Mouse (Mus musculus) liver, embryonic 12.5 days (tissue): ENCODE data around the gene Afg3l1. TPM values are rescaled to one million over a fixed set of nuclear protein-coding genes. Genes with fewer than 3 reads are reported as not detected.
A peak's percentile ranks its signal among the peaks of the same experiment; 100 is the strongest.
"Not testable (repeated sequence)": the region's sequence is repeated elsewhere in the genome, so short reads cannot be mapped to it uniquely, and the experiment has no call there.

ENCODE experiments used
- ATAC-seq: fragments of 200-750 bp; cut with Nextera tagmentation; 2 replicates; pipeline ENCODE4 v1.8.0; 2017; ENCODE audit warnings: moderate number of reproducible peaks, mild to moderate bottlenecking, moderate library complexity
- H3K27ac ChIP-seq: fragments of 300-500 bp; sonication (generic); 2 replicates; pipeline ENCODE4 v1.5.1; 2016; ENCODE audit warnings: mild to moderate bottlenecking
- H3K27me3 ChIP-seq: fragments of 300-500 bp; sonication (generic); replicated peaks from 2 replicates; pipeline ENCODE4 v1.6.1; 2016; ENCODE audit warnings: mild to moderate bottlenecking, moderate library complexity
- H3K36me3 ChIP-seq: fragments of 300-500 bp; sonication (generic); 2 replicates; pipeline ENCODE4 v1.6.1; 2016; ENCODE audit warnings: mild to moderate bottlenecking, moderate library complexity
- H3K4me1 ChIP-seq: fragments of 300-500 bp; sonication (generic); 2 replicates; pipeline ENCODE4 v1.6.1; 2016
- H3K4me2 ChIP-seq: fragments of 300-500 bp; sonication (generic); 2 replicates; pipeline ENCODE4 v1.6.1; 2016; ENCODE audit warnings: mild to moderate bottlenecking, moderate library complexity
- H3K4me3 ChIP-seq: fragments of 300-500 bp; sonication (generic); 2 replicates; pipeline ENCODE4 v1.5.1; 2016; ENCODE audit warnings: mild to moderate bottlenecking, moderate library complexity
- H3K9ac ChIP-seq: fragments of 300-500 bp; sonication (generic); 2 replicates; pipeline ENCODE4 v1.6.1; 2016; ENCODE audit warnings: mild to moderate bottlenecking, moderate library complexity
- H3K9me3 ChIP-seq: fragments of 300-500 bp; sonication (generic); replicated peaks from 2 replicates; pipeline ENCODE4 v1.6.1; 2016; ENCODE audit warnings: mild to moderate bottlenecking, moderate library complexity
- WGBS: fragments of 180-500 bp; shearing (Covaris S2); methylation state at CpG from one replicate; pipeline ENCODE4 v1.1.7; 2016; ENCODE audit not compliant: insufficient replicate concordance; 5-methylcytosine and 5-hydroxymethylcytosine counted together
- polyA plus RNA-seq: library from polyadenylated mRNA; unstranded; fragments of >200 nt; fragmentation: Nextera tagmentation; extraction: Ambion mirVana; gene quantifications from 2 replicates; pipeline ENCODE4 v1.2.1, GENCODE M21; 2016

The Afg3l1 gene
- polyA plus RNA-seq, result 38.0 and 38.4 TPM in 2 replicates

DNA sequence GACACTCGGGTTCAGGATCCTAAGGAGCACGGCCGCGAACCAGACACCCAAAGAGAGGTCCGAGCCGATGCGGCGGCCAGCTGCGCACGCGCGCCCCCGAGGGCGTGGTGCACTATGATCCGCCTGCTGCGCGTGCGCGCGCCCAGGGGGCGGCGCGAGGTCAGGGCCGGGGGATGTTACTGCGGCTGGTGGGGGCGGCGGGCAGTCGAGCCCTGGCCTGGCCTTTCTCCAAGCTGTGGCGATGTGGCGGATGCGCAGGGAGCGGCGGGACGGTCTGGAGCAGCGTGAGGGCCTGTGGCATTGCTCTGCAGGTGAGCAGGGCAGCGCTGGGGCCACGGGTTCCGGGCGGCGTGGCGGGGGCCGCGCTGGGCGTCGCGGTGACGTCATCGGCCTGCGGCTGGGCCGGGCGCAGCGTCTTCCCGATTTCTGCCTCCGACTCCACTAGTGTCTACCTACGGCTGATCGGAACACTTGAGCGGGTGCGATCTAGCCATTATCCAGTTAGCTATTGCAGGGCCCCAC lies at the start of gene Afg3l1:
TSS of gene Afg3l1 (plus strand) at position 167 of the 522 bp plus-strand sequence.
- WGBS, result under 1% methylated on average over 58 of the region's 58 CpGs
- peaks cover 29% of the 10 kb centered on the region for H3K36me3 ChIP-seq
- peaks cover 29% of the 10 kb centered on the region for H3K4me1 ChIP-seq

DNA sequence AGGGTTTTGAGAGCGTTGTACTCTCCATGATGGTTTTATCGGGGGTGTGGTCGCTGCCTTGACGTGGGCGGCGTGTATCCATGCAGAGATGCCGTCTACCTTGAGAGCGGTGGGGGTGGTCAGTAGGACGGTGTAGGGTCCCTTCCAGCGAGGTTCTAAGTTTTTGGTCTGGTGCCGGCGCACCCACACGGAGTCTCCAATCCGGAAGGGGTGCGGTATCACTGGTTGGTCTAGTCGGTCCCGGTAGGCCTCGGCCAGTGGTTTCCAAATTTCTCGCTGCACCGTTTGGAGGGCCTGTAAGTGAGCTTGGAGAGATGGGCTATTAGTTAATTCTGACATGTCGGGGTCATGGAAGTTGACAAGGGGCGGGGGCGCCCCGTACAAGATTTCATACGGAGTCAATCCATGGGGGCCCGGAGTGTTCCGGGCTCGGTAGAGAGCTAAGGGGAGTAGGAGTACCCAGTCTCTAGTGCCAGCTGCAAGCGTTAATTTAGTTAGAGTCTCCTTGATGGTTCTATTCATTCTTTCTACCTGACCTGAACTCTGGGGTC lies 49.3 kb upstream of the Afg3l1 start:
- no peak for ATAC-seq
- Histone ChIP-seq H3K9me3 (peaks cover 68% of the 10 kb centered on the region), H3K36me3 (peaks cover 6% of the 10 kb centered on the region; the same call in 1 of the 2 replicates), H3K9ac (no peak overlapping the region), H3K4me3 (no peak overlapping the region), H3K4me2 (no peak overlapping the region), H3K4me1 (no peaks in the 10 kb centered on the region), H3K27me3 (no peaks in the 10 kb centered on the region), H3K27ac (no peak overlapping the region)
- WGBS, result 93% methylated on average over 29 of the region's 29 CpGs

More for the DNA sequence above, at the start of gene Afg3l1:
- Histone ChIP-seq H3K4me3 (peak within 1 kb of the TSS; percentile 80), H3K27me3 (no peaks in the 10 kb centered on the region), H3K4me2 (peak within 1 kb of the TSS; percentile 74), H3K9me3 (no peaks in the 10 kb centered on the region), H3K9ac (peak within 1 kb of the TSS; percentile 84), H3K27ac (peak within 1 kb of the TSS; percentile 88)
- peak; percentile 92 for ATAC-seq

DNA sequence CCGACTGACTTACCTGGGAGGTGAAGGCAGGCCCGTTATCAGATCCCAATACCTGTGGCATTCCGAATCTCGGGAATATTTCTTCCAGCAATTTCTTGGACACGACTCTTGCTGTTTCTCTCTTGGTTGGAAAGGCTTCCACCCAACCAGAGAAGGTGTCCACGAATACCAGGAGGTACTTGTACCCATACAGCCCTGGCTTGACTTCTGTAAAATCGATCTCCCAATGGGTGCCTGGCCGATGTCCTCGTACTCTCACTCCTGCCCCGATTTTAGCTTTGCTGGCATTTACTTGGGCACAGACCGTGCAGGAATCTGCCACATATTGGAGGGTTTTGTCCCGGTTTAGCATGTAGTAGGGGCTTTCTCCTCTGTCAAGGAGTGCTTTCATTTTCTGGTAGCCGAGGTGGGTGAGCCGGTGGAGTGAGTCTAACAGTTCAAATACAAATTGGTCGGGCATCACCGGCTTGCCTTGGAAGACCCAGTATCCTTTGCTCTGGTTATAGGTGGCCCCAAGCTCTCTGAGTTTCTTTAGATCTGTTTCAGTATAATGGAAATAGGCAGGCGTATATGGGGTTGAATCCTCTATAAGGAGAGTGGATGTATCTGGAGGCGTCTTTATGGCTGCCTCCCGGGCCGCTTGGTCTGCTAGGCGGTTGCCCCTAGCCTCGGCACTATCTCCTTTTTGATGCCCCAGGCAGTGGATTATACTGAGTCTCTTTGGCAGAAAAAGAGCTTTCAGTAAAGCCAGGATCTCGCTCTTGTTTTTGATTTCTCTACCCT lies 48.6 kb upstream of the Afg3l1 start:
- Histone ChIP-seq H3K4me1 (no peaks in the 10 kb centered on the region), H3K27ac (no peak overlapping the region), H3K4me2 (no peak overlapping the region), H3K36me3 (peaks cover 6% of the 10 kb centered on the region; the same call in 1 of the 2 replicates), H3K9ac (no peak overlapping the region), H3K9me3 (peaks cover 71% of the 10 kb centered on the region), H3K27me3 (no peaks in the 10 kb centered on the region), H3K4me3 (no peak overlapping the region)
- 83% methylated on average over 23 of the region's 23 CpGs for WGBS
- ATAC-seq, result no peak

DNA sequence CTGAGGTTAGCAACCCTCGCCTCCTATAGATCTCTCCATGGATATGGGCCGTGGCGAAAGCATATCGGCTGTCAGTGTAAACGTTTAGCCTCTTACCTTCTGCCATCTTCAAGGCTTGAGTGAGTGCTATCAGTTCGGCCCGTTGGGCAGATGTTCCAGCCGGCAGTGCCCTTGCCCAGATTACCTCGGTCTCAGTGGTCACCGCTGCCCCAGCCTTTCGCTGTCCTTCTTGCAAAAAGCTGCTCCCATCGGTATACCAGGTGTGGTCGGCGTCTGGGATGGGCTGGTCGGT lies 48.0 kb upstream of the Afg3l1 start:
- ATAC-seq, H3K4me1 ChIP-seq, H3K4me2 ChIP-seq, H3K4me3 ChIP-seq, H3K27ac ChIP-seq, H3K9ac ChIP-seq, H3K36me3 ChIP-seq, H3K27me3 ChIP-seq: not testable (repeated sequence)
- 87% methylated on average over 15 of the region's 15 CpGs for WGBS
- H3K9me3 ChIP-seq, result peaks cover 71% of the 10 kb centered on the region

DNA sequence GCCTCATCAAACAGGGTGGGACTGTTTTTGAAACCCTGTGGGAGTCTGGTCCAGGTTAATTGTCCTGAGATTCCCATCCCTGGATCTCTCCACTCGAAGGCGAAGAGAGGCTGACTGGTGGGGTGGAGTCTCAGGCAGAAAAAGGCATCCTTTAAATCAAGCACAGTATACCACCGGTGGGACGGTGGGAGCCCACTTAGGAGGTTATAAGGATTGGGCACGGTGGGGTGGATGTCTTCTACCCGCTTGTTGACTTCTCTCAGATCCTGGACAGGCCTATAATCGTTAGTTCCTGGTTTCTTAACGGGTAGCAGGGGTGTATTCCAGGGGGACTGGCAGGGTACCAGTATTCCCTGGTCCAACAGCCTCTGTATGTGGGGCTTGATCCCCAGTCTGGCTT lies 46.8 kb upstream of the Afg3l1 start:
- H3K9ac ChIP-seq, H3K4me3 ChIP-seq, ATAC-seq, H3K4me1 ChIP-seq, H3K4me2 ChIP-seq, H3K27me3 ChIP-seq, H3K27ac ChIP-seq, H3K36me3 ChIP-seq: not testable (repeated sequence)
- H3K9me3 ChIP-seq, result peaks cover 71% of the 10 kb centered on the region
- WGBS, result 83% methylated on average over 8 of the region's 8 CpGs

DNA sequence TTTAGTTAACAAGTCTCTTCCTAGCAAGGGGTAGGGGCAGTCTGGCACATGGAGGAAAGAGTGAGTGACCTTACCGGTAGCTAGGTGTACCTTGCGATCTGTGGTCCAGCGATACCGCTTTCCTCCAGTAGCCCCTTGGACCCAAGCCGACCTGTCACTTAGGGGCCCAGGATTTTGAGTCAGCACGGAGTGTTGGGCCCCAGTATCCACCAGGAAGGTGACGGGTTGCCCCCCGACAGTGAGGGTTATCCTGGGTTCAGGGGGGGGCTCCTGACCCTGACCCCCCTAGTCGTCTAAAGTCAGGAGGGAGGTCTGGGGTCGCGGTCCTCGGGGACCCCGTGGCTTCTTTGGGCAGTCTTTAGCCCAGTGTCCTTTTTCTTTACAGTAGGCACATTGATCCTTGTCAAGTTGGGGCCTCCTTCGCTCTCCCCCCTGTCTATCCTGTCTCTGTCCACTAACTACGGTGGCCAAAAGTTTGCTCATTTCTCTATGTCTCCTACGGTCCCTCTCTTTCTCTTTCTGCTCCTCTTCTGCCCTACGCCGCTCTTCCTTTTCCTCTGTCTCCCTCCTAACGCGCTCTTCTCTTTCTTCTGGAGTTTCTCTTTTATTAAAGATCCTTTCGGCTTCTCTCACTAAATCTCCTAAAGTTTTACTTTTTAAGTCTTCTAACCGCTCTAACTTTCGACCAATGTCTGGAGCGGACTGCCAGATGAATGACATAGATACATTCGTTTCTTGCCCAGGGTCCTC lies 45.9 kb upstream of the Afg3l1 start:
- WGBS, result 86% methylated on average over 25 of the region's 25 CpGs
- Histone ChIP-seq H3K27me3 (no peaks in the 10 kb centered on the region), H3K9ac (no peak overlapping the region), H3K27ac (no peak overlapping the region), H3K4me1 (no peaks in the 10 kb centered on the region), H3K4me2 (no peak overlapping the region), H3K9me3 (peaks cover 65% of the 10 kb centered on the region), H3K36me3 (peaks cover 6% of the 10 kb centered on the region; the same call in 1 of the 2 replicates), H3K4me3 (no peak overlapping the region)
- no peak for ATAC-seq

DNA sequence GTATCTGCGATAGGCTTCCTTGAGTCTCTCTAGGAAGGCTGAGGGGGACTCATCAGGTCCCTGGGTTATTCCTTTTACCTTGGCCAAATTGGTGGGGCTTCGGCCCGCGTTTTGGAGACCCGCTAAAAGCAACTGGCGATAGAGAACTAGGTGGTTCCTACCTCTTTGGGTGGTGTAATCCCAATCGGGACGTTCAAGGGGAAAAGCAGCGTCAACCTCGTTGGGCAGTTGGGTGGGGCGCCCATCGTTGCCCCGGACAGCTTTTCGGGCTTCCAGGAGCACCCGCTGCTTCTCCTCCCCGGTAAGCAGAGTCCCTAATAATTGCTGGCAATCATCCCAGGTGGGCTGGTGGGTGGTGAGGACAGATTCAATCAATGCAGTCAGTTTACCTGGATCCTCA lies 45.3 kb upstream of the Afg3l1 start:
- Histone ChIP-seq H3K4me3 (no peak overlapping the region), H3K9ac (no peak overlapping the region), H3K4me1 (no peaks in the 10 kb centered on the region), H3K27me3 (no peaks in the 10 kb centered on the region), H3K9me3 (peaks cover 59% of the 10 kb centered on the region), H3K36me3 (peaks cover 6% of the 10 kb centered on the region; the same call in 1 of the 2 replicates), H3K4me2 (no peak overlapping the region), H3K27ac (no peak overlapping the region)
- no peak for ATAC-seq
- 84% methylated on average over 16 of the region's 16 CpGs for WGBS

DNA sequence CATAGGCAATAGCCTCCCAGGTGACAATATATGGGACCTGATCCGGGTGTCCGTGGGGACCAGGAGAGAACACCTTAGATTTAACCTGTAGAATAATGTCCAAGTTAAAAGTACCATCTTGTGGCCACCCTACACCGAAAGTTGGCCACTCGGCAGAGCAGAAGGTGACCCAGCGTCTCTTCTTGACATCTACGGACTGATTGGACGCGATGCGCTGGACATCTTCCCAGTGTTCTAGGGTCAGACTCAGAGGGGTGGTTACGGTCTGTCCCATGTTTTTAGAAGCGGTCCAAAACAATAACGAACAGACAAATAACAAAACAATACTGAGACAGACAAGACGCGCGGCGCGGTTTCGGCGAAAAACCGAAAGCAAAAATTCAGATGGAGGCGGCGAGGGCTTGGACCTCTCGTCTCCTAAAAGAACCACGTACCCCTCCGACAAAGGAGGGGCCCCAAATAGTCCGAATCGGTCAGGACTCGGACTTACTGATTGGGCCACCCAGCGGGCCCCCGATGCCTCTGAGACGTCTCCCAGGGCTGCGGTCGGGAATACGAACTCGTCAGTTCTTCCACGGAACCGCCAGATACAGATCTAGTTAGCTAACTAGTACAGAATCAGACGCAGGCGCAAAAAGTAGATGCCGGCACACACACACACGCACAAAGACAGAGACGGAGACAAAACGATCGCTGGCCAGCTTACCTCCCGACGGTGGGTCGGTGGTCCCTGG lies 44.3 kb upstream of the Afg3l1 start:
- not testable (repeated sequence) for H3K36me3 ChIP-seq, H3K27ac ChIP-seq, H3K4me3 ChIP-seq, H3K27me3 ChIP-seq, H3K9ac ChIP-seq, H3K4me1 ChIP-seq, ATAC-seq, H3K4me2 ChIP-seq
- H3K9me3 ChIP-seq, result peaks cover 49% of the 10 kb centered on the region
- 92% methylated on average over 47 of the region's 47 CpGs for WGBS

DNA sequence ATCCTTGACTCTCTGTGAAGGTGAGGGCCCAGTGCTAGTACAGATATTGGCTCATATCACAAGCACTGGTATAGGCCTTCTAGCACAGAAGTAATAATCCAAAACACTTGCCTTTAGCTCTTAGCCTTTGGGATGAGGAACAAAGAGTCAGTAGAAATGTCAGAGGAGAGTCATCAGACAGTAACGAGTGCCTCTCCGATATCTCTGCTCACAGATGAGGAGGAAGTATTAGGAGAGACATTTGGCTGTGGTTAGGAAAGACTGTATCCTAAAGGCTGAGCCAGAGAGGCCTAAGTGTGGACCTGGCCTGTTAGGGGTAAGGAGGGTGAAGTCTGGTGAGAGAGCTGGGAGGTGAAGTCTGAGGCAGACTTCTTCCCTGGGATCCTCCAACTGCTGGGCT lies 35.9 kb upstream of the Afg3l1 start:
- no peak overlapping the region for H3K4me2 ChIP-seq
- no peaks in the 10 kb centered on the region for H3K36me3 ChIP-seq
- no peaks in the 10 kb centered on the region for H3K9me3 ChIP-seq
- H3K9ac ChIP-seq, result no peak overlapping the region
- ATAC-seq, result no peak
- peaks cover 15% of the 10 kb centered on the region for H3K4me1 ChIP-seq
- 42% methylated on average over 2 of the region's 2 CpGs for WGBS
- no peaks in the 10 kb centered on the region for H3K27me3 ChIP-seq
- H3K4me3 ChIP-seq, result no peak overlapping the region
- no peak overlapping the region for H3K27ac ChIP-seq

DNA sequence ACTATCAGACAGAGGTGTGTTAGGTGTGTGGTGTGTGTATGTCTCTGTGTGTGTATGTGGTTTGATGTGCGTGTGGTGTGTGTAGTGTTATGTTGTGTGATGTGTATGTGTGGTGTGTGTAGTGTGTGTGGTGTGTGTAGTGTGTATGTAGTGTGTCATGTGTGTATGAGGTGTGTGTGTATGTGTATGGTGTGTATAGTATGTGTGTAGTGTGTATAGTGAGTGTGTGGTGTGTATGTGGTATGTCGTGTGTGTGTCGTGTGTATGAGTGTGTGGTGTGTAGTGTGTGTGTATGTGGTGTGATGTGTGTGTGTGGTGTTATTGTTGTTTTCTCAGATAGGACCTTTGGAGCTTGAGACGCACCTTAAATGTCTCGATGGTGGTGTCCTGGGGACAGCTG lies 35.4 kb upstream of the Afg3l1 start:
- H3K4me3 ChIP-seq, result peak overlapping the region; percentile 70
- H3K36me3 ChIP-seq, result no peaks in the 10 kb centered on the region; the same call in 1 of the 2 replicates
- 65% methylated on average over 5 of the region's 5 CpGs for WGBS
- peak overlapping the region; percentile 68 for H3K4me2 ChIP-seq
- peaks cover 16% of the 10 kb centered on the region for H3K4me1 ChIP-seq
- H3K27me3 ChIP-seq, result no peaks in the 10 kb centered on the region
- ATAC-seq, result 0 out of 2 replicates have a peak, but pooled peaks have one; percentile 8
- peak overlapping the region; percentile 74; the same call in 1 of the 2 replicates for H3K9ac ChIP-seq
- no peak overlapping the region for H3K27ac ChIP-seq
- no peaks in the 10 kb centered on the region for H3K9me3 ChIP-seq

DNA sequence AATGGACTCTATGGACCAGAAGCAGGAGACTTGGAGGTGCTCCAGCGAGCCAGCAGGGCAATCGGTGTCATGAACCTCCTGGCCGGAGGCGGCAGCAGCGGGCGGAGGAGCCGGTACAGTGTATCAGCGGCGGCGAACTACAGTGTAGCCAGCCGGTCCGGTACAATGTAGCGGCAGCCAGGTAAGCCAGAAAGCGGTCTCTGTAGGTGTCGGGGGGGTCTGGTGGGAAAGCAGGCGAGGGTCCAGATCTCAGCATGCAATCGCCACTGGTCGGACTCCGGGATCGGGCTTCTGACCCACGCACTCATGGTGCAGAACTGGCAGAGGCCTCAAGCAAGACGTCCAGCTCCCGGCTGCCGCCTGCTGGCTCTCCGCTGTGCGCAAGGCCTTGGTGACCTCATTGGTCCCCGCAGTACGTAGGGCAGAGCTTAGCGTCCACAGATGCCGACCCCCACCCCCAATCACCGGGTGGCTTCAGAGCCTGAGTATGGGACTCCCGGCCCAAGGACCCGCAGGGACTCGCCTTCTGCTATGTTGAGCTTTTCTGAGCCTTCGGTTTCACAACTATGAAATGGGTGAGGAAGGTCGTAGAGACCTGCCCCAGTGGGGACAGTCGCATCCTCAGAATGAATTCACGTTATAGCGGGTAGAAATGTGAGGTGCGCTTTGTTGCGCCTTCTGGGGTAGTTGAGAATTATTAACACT lies 34.7 kb upstream of the Afg3l1 start:
- peak overlapping the region; percentile 70 for H3K4me3 ChIP-seq
- peaks cover 17% of the 10 kb centered on the region for H3K4me1 ChIP-seq
- WGBS, result 2% methylated on average over 41 of the region's 41 CpGs
- peak overlapping the region; percentile 68 for H3K4me2 ChIP-seq
- no peaks in the 10 kb centered on the region for H3K9me3 ChIP-seq
- peak; percentile 92 for ATAC-seq
- no peaks in the 10 kb centered on the region for H3K27me3 ChIP-seq
- peak overlapping the region; percentile 64 for H3K27ac ChIP-seq
- H3K9ac ChIP-seq, result peak overlapping the region; percentile 74
- no peaks in the 10 kb centered on the region; the same call in 1 of the 2 replicates for H3K36me3 ChIP-seq
